Mouse (Mus musculus) adrenal gland, postnatal 36 days (tissue): ENCODE results near the gene Agxt. TPM values are rescaled to one million over a fixed set of nuclear protein-coding genes. Genes with fewer than 3 reads are reported as not detected.

ENCODE experiments used
- DNase-seq, 2 experiments: peaks; one replicate each; pipeline ENCODE4 v3.0.0; 2021; ENCODE audit warnings: mixed read lengths in 1 of 2
- total RNA-seq, 2 experiments: library from RNA; stranded (reverse); gene quantifications; 2 replicates each; pipeline ENCODE4 v1.2.3; 2021

Gene Agxt
- total RNA-seq, 2 experiments from 2014 or later = not detected

GRCm38 (mm10) chr1:93144176-93144575 lies 9.1 kb downstream of the Agxt start:
- DNase-seq = no peak

- no peak for DNase-seq
These were observed 16.0 kb downstream of the Agxt start for GRCm38 (mm10) chr1:93150907-93151661.

- no peak for DNase-seq
These were observed 22.5 kb downstream of the Agxt start for GRCm38 (mm10) chr1:93157566-93157965.

GRCm38 (mm10) chr1:93158916-93159315 lies 23.9 kb downstream of the Agxt start:
- no peak for DNase-seq

DNA sequence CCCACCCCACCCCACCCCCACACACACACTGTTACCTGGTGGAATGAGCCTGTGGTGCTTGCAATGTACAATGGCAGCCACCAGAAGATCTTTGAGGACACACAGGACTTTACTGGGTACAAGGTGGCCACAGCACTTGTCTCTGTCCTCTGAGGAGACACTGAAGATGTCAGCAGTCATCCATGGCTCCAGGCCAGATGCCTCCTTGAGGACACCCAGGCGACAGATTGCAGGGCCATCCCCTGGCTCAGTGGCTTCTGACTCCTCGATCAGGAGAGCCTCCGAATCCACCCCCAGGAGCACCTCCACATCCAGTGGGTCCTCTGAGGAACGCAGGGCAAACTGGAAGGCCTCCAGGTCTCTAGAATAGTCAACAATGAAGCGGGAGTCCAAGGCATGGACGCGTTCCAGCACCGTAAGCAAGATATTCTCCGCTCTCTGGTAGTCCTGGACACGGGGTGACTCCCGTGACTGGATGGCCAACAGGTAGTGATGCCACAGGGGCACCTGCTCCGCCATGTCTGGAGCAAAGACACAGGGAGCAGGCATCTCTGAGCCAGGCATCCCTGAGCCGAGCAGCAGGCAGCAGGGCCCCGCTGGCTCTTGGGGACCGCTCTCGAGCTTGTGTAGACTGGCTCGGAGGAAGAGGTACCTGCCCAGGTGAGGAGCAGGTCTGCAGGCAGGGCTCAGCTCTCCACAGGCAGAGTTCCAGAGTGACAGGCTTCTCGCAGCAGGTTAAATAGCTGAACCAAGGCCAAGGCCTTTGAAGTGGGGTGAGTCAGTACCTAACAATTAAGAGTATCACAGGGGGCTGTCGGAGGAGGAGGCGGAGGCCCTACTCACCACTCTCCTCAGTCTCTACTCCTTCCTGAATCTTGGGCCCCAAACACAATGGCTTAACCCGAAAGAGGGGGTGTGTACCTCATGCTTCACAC lies 24.8 kb downstream of the Agxt start:
- no peak for DNase-seq

DNA sequence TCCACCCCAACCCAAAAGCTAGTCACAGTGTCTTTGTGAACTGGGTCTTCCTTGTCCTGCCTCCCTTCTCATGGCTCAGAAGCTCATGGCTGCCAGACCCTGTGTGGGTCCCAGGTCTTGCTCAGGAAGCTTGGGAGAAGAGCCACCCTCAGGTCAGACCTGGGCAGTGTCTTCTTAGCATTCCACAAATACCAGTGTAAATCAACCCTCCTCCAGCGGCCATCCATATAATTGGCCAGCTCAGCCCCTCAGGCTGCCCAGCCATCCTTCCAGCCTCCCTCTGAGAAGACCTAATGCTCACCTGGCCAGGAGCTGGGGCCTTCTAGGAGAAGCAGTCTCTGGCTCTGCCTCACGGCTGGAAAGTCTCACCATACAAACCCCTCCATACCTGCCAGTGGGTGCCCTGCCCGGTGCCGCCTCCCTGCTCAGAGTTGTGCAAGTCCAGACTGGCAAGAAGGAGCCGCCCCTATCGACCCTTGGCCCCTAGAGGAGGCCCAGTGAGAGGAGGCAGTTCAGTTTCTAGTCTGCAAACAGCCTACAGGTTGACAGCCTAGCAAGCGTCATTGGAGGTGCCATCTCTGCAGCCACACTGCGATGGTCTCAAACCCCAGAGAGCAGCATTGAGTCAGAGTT lies 25.6 kb downstream of the Agxt start, which contains the start of gene 2310007B03Rik:
Gene 2310007B03Rik (minus strand): TSS at position 448 of the 633 bp plus-strand sequence.
- DNase-seq = no peak

GRCm38 (mm10) chr1:93161350-93161749 lies 26.3 kb downstream of the Agxt start:
- DNase-seq = no peak

- no peak for DNase-seq
These were observed 26.9 kb downstream of the Agxt start for GRCm38 (mm10) chr1:93161921-93162320.

DNA sequence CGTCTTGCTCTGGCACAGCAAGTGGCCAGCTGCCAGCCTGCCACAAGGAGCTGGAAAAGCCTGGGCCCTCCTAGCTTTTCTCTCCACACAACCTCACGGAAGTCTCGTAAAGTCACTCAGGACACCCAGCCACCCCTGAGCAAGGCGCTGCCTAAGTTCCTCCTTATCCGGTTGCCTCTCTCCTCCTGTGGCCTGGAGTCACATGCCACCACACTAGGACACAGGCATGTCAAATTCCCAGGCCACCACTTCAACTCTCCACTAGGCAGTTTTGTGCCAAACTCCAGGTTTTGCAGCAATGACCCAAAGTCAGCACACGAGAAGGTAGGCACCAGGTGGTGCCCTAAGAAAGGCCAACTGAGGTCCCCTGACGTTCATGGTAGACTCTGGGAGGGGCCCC lies 27.5 kb downstream of the Agxt start:
- DNase-seq = no peak

DNA sequence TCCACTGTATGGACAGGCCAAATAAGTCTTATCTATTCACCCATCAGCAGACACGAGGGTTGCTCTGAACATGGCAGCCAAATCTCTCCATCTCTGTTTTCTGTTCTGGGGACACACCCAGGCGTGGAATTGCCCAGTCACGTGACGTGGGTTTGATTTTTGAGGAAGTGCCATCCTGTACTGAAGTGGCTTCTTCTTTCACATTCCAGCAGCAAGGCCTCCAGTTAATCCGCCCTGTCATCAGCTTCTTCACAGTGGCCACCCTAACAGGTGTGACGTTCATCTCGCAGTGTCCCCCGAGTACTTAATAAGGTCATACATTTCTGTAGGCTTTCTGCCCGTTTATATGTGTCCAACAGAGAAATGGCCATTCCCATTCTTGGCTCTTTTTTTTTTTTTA lies 30.4 kb downstream of the Agxt start:
- no peak for DNase-seq

- DNase-seq = no peak
These were observed 31.5 kb downstream of the Agxt start for GRCm38 (mm10) chr1:93166346-93167079.

DNA sequence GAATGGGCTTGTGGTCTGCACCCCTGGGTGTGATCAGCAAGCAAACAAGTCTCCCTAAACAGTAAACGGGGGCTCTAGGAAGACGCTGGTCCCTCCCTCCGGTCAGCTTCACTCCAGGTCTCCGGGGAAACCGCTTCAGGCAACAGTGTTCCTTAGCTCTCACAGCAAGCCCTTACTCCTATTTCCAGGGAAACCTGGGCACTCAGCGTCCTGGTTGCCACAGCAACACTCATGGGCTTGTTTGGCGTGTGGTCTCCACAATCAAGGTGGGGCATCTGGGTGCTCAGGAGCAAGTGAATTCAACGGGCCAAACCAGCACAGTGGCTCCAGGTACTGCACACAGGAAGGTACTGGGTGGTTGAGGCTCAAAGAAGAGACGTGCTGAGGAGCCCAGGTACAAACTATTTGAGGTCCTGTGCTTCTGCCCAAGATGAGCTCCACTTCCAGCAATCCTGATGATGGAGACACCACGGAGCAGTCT lies 33.3 kb downstream of the Agxt start, which contains the start of gene Crocc2:
Gene Crocc2 (plus strand): TSS at position 431 of the 481 bp plus-strand sequence.
- DNase-seq = no peak

DNA sequence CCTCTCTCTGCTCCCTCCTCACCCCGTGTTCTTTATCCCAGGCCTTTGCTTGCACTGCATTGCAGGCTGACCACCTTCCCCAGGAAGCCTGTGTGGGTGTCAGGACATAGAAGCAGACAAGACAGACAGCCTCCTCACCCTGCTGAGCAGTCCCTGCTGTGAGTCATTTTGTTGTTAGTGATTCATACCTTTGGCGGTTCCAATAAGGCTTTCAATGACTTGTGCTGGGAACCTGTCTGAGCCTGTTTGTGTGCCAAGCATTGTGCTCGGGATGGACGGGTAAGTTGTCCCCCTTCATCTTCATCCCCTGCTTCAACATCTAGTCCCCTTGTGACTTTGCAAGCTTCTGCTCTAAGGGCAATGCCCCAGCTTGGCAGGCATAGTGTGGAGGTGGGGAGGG lies 38.6 kb downstream of the Agxt start:
- DNase-seq = peak in 1 of 2 experiments; percentile 18

DNA sequence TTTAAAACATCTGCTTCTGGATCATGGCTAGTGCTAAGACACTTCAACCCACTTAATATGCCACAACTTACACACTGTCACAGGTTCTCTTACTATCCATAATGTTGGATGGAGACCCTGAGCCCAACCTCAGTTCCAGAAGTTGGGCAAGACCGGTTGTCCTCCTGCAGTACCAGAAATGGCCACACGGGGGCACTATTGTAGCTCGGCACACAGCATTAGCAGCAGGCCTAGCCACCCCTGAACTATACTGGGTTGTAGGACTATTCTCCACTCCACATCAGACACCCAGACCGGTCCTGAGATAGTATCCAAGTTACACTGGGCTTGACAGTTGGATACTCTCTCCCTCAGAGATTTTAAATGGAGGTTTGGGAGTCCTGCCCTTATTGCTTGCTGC lies 39.4 kb downstream of the Agxt start:
- DNase-seq = peak; percentile 82 to 84

GRCm38 (mm10) chr1:93175849-93176248 lies 40.8 kb downstream of the Agxt start:
- DNase-seq = no peak

- DNase-seq = peak; percentile 44 to 67
These were observed 41.7 kb downstream of the Agxt start for GRCm38 (mm10) chr1:93176525-93177332.

DNA sequence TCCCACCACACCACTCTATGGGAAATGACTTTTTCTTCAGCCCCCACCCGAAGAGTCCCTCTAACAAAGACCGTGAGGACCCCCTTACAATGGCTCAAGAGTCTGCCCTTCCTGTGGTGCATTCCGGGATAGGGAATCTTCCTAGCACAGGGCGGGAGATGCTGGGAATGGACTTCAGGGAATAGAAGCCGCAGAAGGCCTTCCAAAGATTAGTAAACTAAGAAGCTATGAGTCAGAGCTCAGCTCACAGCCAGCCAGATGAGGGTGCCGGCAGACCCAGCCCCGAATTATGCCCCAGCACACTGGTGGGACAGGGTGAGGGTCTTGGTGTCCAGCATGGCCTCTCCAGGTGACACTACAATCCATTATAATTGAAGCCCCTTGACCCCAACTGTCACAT lies 47.2 kb downstream of the Agxt start:
- DNase-seq = no peak

- DNase-seq = no peak
These were observed 49.2 kb downstream of the Agxt start for GRCm38 (mm10) chr1:93184071-93184828.

DNA sequence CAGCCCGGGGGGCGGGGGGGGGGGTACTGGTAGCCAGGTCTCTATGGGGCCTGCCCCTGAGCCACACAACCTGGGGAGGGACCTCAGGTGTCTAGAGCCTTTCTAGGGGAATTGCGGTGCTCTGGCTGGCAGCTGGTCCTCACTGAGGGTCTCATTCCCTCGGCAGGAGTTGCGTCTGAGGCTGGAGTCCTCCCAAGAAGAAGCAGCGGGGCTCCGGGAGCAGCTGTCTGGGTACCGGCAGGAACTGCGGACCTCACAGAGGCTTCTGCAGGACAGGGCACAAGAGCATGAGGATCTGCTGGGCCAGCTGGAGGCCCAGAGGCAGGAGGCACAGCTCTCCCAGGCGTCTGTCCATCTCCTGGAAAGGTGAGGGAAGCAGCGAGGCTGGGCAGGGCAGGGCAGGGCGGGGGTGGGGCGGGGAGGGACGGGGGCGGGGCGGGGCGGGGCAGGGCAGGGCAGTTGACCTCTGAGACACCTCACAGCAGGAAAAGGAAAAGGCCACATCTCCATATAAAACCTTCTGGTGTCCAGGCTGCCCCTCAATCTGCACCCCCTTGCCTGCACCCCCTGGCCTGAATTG lies 55.8 kb downstream of the Agxt start:
- no peak for DNase-seq

DNA sequence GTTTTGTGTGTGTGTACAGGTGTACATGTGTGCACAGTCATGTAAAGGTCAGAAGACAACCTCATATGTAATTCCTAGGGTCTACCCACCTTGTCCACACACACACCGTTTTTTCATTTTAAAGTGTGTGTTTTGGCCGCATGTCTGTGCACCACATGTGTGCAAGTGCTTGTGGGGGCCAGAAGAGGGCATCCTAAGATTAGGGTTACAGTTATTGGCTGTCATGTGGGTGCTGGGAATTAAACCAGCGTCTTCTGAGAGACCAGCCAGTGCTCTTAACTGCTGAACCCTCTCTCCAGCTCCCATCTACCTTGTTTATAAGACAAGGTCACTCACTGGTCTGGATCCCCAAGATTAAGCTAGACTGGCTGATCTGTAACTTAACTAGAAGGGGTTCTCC lies 59.9 kb downstream of the Agxt start:
- DNase-seq = no peak
